Mouse (Mus musculus) CH12.LX (cell line): ENCODE data around the gene 4933428G20Rik. TPM values are rescaled to one million over a fixed set of nuclear protein-coding genes. Genes with fewer than 3 reads are reported as not detected.

ENCODE experiments used
- DNase-seq: peaks from one replicate; pipeline ENCODE4 v3.0.0-alpha.2; 2013; ENCODE audit errors: extremely low read depth
- H3K27ac ChIP-seq: 2 replicates; pipeline ENCODE4 v1.5.1; 2012; ENCODE audit warnings: low read depth, mild to moderate bottlenecking, control low read depth, moderate library complexity; ENCODE audit not compliant: insufficient read depth
- H3K27me3 ChIP-seq: replicated peaks from 2 replicates; pipeline ENCODE3; 2012; ENCODE audit warnings: inconsistent platforms
- H3K36me3 ChIP-seq, 2 experiments: replicated peaks in 1 of 2; 2 replicates each; pipeline versions ENCODE3 to v1.6.1; 2012; ENCODE audit warnings: inconsistent platforms in 1 of 2, low read length in 1 of 2, mild to moderate bottlenecking in 1 of 2, mixed read lengths in 1 of 2, moderate library complexity in 1 of 2; ENCODE audit not compliant: control insufficient read depth in 1 of 2, insufficient read depth in 1 of 2
- H3K4me1 ChIP-seq, 2 experiments: 2 replicates each; pipeline ENCODE4 v1.6.1; 2012; ENCODE audit warnings: inconsistent platforms in 1 of 2, moderate library complexity in 1 of 2; ENCODE audit not compliant: insufficient read depth in 2 of 2, control insufficient read depth in 1 of 2
- H3K4me2 ChIP-seq: 2 replicates; pipeline ENCODE4 v1.6.1; 2012; ENCODE audit warnings: low read depth, mild to moderate bottlenecking, control low read depth; ENCODE audit not compliant: poor library complexity, insufficient read depth, severe bottlenecking
- H3K4me3 ChIP-seq, 3 experiments: fragments of 150-350 bp in 1 of 3; sonication (generic) in 1 of 3; replicated peaks in 1 of 3; 2 replicates each; pipeline versions ENCODE3 to v1.5.1; 2011 to 2012; ENCODE audit warnings: low read depth in 2 of 3, low read length in 2 of 3, mild to moderate bottlenecking in 2 of 3, moderate library complexity in 2 of 3, control low read depth in 1 of 3, improper control_type of control experiment in 1 of 3, inconsistent platforms in 1 of 3, mixed read lengths in 1 of 3; ENCODE audit not compliant: poor library complexity in 1 of 3
- H3K79me2 ChIP-seq: replicated peaks from 2 replicates; pipeline ENCODE4 v1.6.1; 2012; ENCODE audit warnings: mild to moderate bottlenecking, moderate library complexity; ENCODE audit not compliant: control insufficient read depth, poor library complexity, insufficient read depth, severe bottlenecking; ENCODE audit errors: extremely low read depth
- H3K9ac ChIP-seq: 2 replicates; pipeline ENCODE4 v1.6.1; 2012; ENCODE audit warnings: low read depth, mild to moderate bottlenecking, control low read depth, moderate library complexity; ENCODE audit not compliant: insufficient read depth
- H3K9me3 ChIP-seq: replicated peaks from 2 replicates; pipeline ENCODE3; 2012; ENCODE audit warnings: low read length, inconsistent platforms, mixed read lengths
- CHD2 ChIP-seq: IDR thresholded peaks from 2 replicates; pipeline ENCODE4 v1.6.1; 2011; ENCODE audit warnings: low read length, improper control_type of control experiment
- CTCF ChIP-seq, 2 experiments: IDR thresholded peaks in 1 of 2; conservative IDR thresholded peaks in 1 of 2; 2 replicates each; pipeline ENCODE4 v1.5.1; 2011 to 2012; ENCODE audit warnings: low read depth in 2 of 2, low read length in 2 of 2, improper control_type of control experiment in 1 of 2, inconsistent platforms in 1 of 2, mild to moderate bottlenecking in 1 of 2, moderate library complexity in 1 of 2
- E2F4 ChIP-seq: IDR thresholded peaks from 2 replicates; pipeline ENCODE4 v1.6.1; 2011; ENCODE audit warnings: low read depth, low read length, improper control_type of control experiment; ENCODE audit not compliant: insufficient replicate concordance
- ELF1 ChIP-seq: IDR thresholded peaks from 2 replicates; pipeline ENCODE4 v1.6.1; 2014; ENCODE audit warnings: low read depth, mild to moderate bottlenecking, inconsistent platforms, low read length, improper control_type of control experiment
- HCFC1 ChIP-seq: IDR thresholded peaks from 2 replicates; pipeline ENCODE4 v1.6.1; 2012; ENCODE audit warnings: low read depth, mild to moderate bottlenecking, inconsistent platforms, low read length, improper control_type of control experiment
- JUN ChIP-seq: IDR thresholded peaks from 2 replicates; pipeline ENCODE4 v1.6.1; 2011; ENCODE audit warnings: low read depth, mild to moderate bottlenecking, low read length, improper control_type of control experiment, moderate library complexity; ENCODE audit not compliant: insufficient read depth
- KAT2A ChIP-seq: IDR thresholded peaks from 2 replicates; pipeline ENCODE4 v1.6.1; 2012; ENCODE audit warnings: low read length, improper control_type of control experiment, inconsistent platforms; ENCODE audit not compliant: insufficient replicate concordance
- MAFK ChIP-seq: IDR thresholded peaks from 2 replicates; pipeline ENCODE4 v1.6.1; 2011; ENCODE audit warnings: low read length, improper control_type of control experiment; ENCODE audit not compliant: insufficient replicate concordance
- MAX ChIP-seq: IDR thresholded peaks from 2 replicates; pipeline ENCODE4 v1.6.1; 2011; ENCODE audit warnings: low read length, improper control_type of control experiment
- MAZ ChIP-seq: IDR thresholded peaks from 2 replicates; pipeline ENCODE4 v1.6.1; 2012; ENCODE audit warnings: low read depth, mild to moderate bottlenecking, inconsistent platforms, low read length, improper control_type of control experiment, moderate library complexity
- MEF2A ChIP-seq: IDR thresholded peaks from 2 replicates; pipeline ENCODE4 v1.6.1; 2014; ENCODE audit warnings: low read depth, mild to moderate bottlenecking, inconsistent platforms, low read length, improper control_type of control experiment, borderline replicate concordance
- MXI1 ChIP-seq: IDR thresholded peaks from 2 replicates; pipeline ENCODE4 v1.6.1; 2011; ENCODE audit warnings: mild to moderate bottlenecking, low read depth, low read length, improper control_type of control experiment
- MYC ChIP-seq: IDR thresholded peaks from 2 replicates; pipeline ENCODE4 v1.6.1; 2011; ENCODE audit warnings: low read depth, mild to moderate bottlenecking, improper control_type of control experiment, low read length
- NELFE ChIP-seq: IDR thresholded peaks from 2 replicates; pipeline ENCODE4 v1.6.1; 2011; ENCODE audit warnings: low read depth, low read length, improper control_type of control experiment
- RAD21 ChIP-seq: IDR thresholded peaks from 2 replicates; pipeline ENCODE4 v1.6.1; 2011; ENCODE audit warnings: low read depth, mild to moderate bottlenecking, low read length, improper control_type of control experiment, moderate library complexity
- SMC3 ChIP-seq: IDR thresholded peaks from 2 replicates; pipeline ENCODE4 v1.6.1; 2011; ENCODE audit warnings: low read depth, low read length, improper control_type of control experiment
- UBTF ChIP-seq: IDR thresholded peaks from 2 replicates; pipeline ENCODE4 v1.6.1; 2012; ENCODE audit warnings: low read depth, mild to moderate bottlenecking, inconsistent platforms, low read length, improper control_type of control experiment, moderate library complexity
- USF1 ChIP-seq: IDR thresholded peaks from 2 replicates; pipeline ENCODE4 v1.6.1; 2014; ENCODE audit warnings: low read depth, mild to moderate bottlenecking, inconsistent platforms, low read length, improper control_type of control experiment
- USF2 ChIP-seq: conservative IDR thresholded peaks from 2 replicates; pipeline ENCODE4 v1.6.1; 2011; ENCODE audit warnings: low read depth, low read length, improper control_type of control experiment
- ZKSCAN1 ChIP-seq: IDR thresholded peaks from 2 replicates; pipeline ENCODE4 v1.6.1; 2012; ENCODE audit warnings: low read depth, inconsistent platforms, low read length, improper control_type of control experiment, borderline replicate concordance
- ZMIZ1 ChIP-seq: IDR thresholded peaks from 2 replicates; pipeline ENCODE4 v1.6.1; 2012; ENCODE audit warnings: low read depth, mild to moderate bottlenecking, inconsistent platforms, low read length, improper control_type of control experiment
- ZNF384 ChIP-seq: IDR thresholded peaks from 2 replicates; pipeline ENCODE4 v1.6.1; 2012; ENCODE audit warnings: low read depth, low read length, improper control_type of control experiment, inconsistent platforms
- dilution Hi-C: fragments of 300-500 bp; cut with MboI; formaldehyde crosslinking; loops from 2 replicates; pipeline ENCODE4 v1.14.3; 2020; ENCODE audit warnings: low sequenced_read_pairs; ENCODE audit not compliant: extremely low pct_unique_long_range_greater_than_20kb, extremely low pct_ligation_motif_present
- in situ Hi-C: fragments of 300-500 bp; cut with MboI; formaldehyde crosslinking; loops from 3 replicates; pipeline ENCODE4 v1.14.3; 2019; ENCODE audit warnings: low sequenced_read_pairs, low pct_ligation_motif_present, low pct_unique_long_range_greater_than_20kb, mixed read lengths
- polyA plus RNA-seq: library from polyadenylated mRNA; unstranded; fragments of >175 nt; gene quantifications from 2 replicates; pipeline ENCODE4 v1.2.1, GENCODE M21; 2012; ENCODE audit warnings: low read depth; ENCODE audit not compliant: insufficient read length
- total RNA-seq, 2 experiments: library from RNA; depleted of rRNA; stranded (reverse); fragments of 300-350 nt in 1 of 2; fragments of >200 nt in 1 of 2; gene quantifications; 2 replicates each; pipeline ENCODE4 v1.2.3; 2012 to 2014

4933428G20Rik gene
- total and polyA plus RNA-seq, 3 experiments = 0.17 to 0.50 TPM; not detected in 1

GRCm38 (mm10) chr11:97500720-97501448 is 744 bp upstream of the 4933428G20Rik start:
- no peak overlapping the region for H3K9ac ChIP-seq
- no peaks in the 10 kb centered on the region for H3K27me3 ChIP-seq
- DNase-seq = no peak
- peaks cover 3 to 18% of the 10 kb centered on the region in 2 experiments for H3K4me1 ChIP-seq
- H3K27ac ChIP-seq = no peak overlapping the region
- dilution Hi-C loops (no loop called here), in situ Hi-C loops (no loop called here)
- no peak overlapping the region for H3K4me2 ChIP-seq
- no peak for TF ChIP-seq ELF1
- no peak for TF ChIP-seq MAZ
- peaks cover 10 to 38% of the 10 kb centered on the region in 2 experiments for H3K36me3 ChIP-seq
- no peak overlapping the region for H3K4me3 ChIP-seq
- H3K79me2 ChIP-seq = no peaks in the 10 kb centered on the region
- peaks cover 6% of the 10 kb centered on the region for H3K9me3 ChIP-seq

- Histone ChIP-seq H3K36me3 (peaks cover 10 to 39% of the 10 kb centered on the region in 2 experiments), H3K9ac (no peak overlapping the region), H3K27me3 (no peaks in the 10 kb centered on the region), H3K79me2 (no peaks in the 10 kb centered on the region), H3K4me3 (no peak overlapping the region), H3K4me1 (peaks cover under 1 to 6% of the 10 kb centered on the region in 2 experiments; a peak in 3 of 4 replicates), H3K9me3 (peaks cover 8% of the 10 kb centered on the region), H3K4me2 (no peak overlapping the region), H3K27ac (no peak overlapping the region)
- dilution Hi-C loops = no loop called here
- no peak for DNase-seq
- TF ChIP-seq USF2 (no peak), RAD21 (no peak), USF1 (no peak), MAFK (no peak), UBTF (no peak), ELF1 (no peak)
- in situ Hi-C loops = no loop called here
Observed at GRCm38 (mm10) chr11:97497543-97497942, 2.6 kb downstream of the 4933428G20Rik start.

GRCm38 (mm10) chr11:97492836-97493235 is 7.3 kb downstream of the 4933428G20Rik start:
- Histone ChIP-seq H3K36me3 (peaks cover 0 to 23% of the 10 kb centered on the region in 2 experiments), H3K79me2 (no peaks in the 10 kb centered on the region), H3K4me3 (peak overlapping the region in 1 of 3 experiments; percentile 34), H3K4me1 (peaks cover 3 to 25% of the 10 kb centered on the region in 2 experiments; a peak in 3 of 4 replicates), H3K9ac (no peak overlapping the region), H3K9me3 (peaks cover 2% of the 10 kb centered on the region), H3K27ac (no peak overlapping the region), H3K27me3 (no peaks in the 10 kb centered on the region), H3K4me2 (no peak overlapping the region)
- in situ Hi-C loops = no loop called here
- DNase-seq = no peak
- TF ChIP-seq NELFE (no peak), JUN (no peak), ZMIZ1 (no peak), MEF2A (no peak), ZKSCAN1 (no peak), KAT2A (no peak), MXI1 (no peak), ZNF384 (no peak), MAFK (no peak), USF2 (no peak), SMC3 (no peak), E2F4 (no peak), HCFC1 (no peak), UBTF (no peak), MAX (no peak), MYC (no peak), CHD2 (no peak), CTCF (conservative IDR thresholded peaks at IDR 0.05 in 1 of 2, IDR thresholded peaks at IDR 0.05 in 1 of 2; ENCODE audit: low read depth in 2 of 2, low read length in 2 of 2) (no peak)
- dilution Hi-C loops = no loop called here
